Mouse (Mus musculus): ENCODE data around the gene Ptpn14.
A peak's percentile ranks its signal among the peaks of the same experiment; 100 is the strongest.

Gene Ptpn14

GRCm38 (mm10) chr1:189867497-189867896 lies 139.4 kb downstream of the Ptpn14 start:
- DNase-seq (ENCODE audit: low spot score) = no peak

GRCm38 (mm10) chr1:189868036-189868435 lies 140.0 kb downstream of the Ptpn14 start:
- DNase-seq (ENCODE audit: low spot score) = no peak

GRCm38 (mm10) chr1:189869651-189870270 lies 141.7 kb downstream of the Ptpn14 start:
- DNase-seq (ENCODE audit: low spot score) = no peak

- DNase-seq (ENCODE audit: low spot score) = no peak
Observed at GRCm38 (mm10) chr1:189870539-189870938, 142.5 kb downstream of the Ptpn14 start.

- no peak for DNase-seq (ENCODE audit: low spot score)
Observed at GRCm38 (mm10) chr1:189871625-189872024, 143.6 kb downstream of the Ptpn14 start.

GRCm38 (mm10) chr1:189872050-189872449 lies 144.0 kb downstream of the Ptpn14 start:
- DNase-seq (ENCODE audit: low spot score) = no peak

GRCm38 (mm10) chr1:189873591-189873990 lies 145.5 kb downstream of the Ptpn14 start:
- DNase-seq (ENCODE audit: low spot score) = no peak

- no peak for DNase-seq (ENCODE audit: low spot score)
Observed at GRCm38 (mm10) chr1:189875439-189875861, 147.4 kb downstream of the Ptpn14 start.

- DNase-seq (ENCODE audit: low spot score) = no peak
Observed at GRCm38 (mm10) chr1:189876162-189876561, 148.1 kb downstream of the Ptpn14 start.

- no peak for DNase-seq (ENCODE audit: low spot score)
Observed at GRCm38 (mm10) chr1:189879212-189879611, 151.1 kb downstream of the Ptpn14 start.

GRCm38 (mm10) chr1:189879965-189880364 lies 151.9 kb downstream of the Ptpn14 start:
- DNase-seq (ENCODE audit: low spot score) = no peak

GRCm38 (mm10) chr1:189880745-189881144 lies 152.7 kb downstream of the Ptpn14 start:
- no peak for DNase-seq (ENCODE audit: low spot score)

- DNase-seq (ENCODE audit: low spot score) = peak; percentile 79
Observed at GRCm38 (mm10) chr1:189882886-189883285, 154.8 kb downstream of the Ptpn14 start.

- peak; percentile 59 for DNase-seq (ENCODE audit: low spot score)
Observed at GRCm38 (mm10) chr1:189883531-189884170, 155.6 kb downstream of the Ptpn14 start.

GRCm38 (mm10) chr1:189884951-189885350 lies 156.9 kb downstream of the Ptpn14 start:
- DNase-seq (ENCODE audit: low spot score) = no peak

GRCm38 (mm10) chr1:189885975-189886374 lies 157.9 kb downstream of the Ptpn14 start:
- no peak for DNase-seq (ENCODE audit: low spot score)

GRCm38 (mm10) chr1:189887518-189887917 lies 159.4 kb downstream of the Ptpn14 start:
- DNase-seq (ENCODE audit: low spot score) = peak; percentile 83

- no peak for DNase-seq (ENCODE audit: low spot score)
Observed at GRCm38 (mm10) chr1:189888749-189889148, 160.7 kb downstream of the Ptpn14 start.

- no peak for DNase-seq (ENCODE audit: low spot score)
Observed at GRCm38 (mm10) chr1:189894191-189894590, 166.1 kb downstream of the Ptpn14 start.

- no peak for DNase-seq (ENCODE audit: low spot score)
Observed at GRCm38 (mm10) chr1:189897861-189898260, 169.8 kb downstream of the Ptpn14 start.

GRCm38 (mm10) chr1:189898708-189899107 lies 170.6 kb downstream of the Ptpn14 start:
- no peak for DNase-seq (ENCODE audit: low spot score)

- no peak for DNase-seq (ENCODE audit: low spot score)
Observed at GRCm38 (mm10) chr1:189899526-189899925, 171.5 kb downstream of the Ptpn14 start.

GRCm38 (mm10) chr1:189902413-189902812 lies 174.3 kb downstream of the Ptpn14 start:
- no peak for DNase-seq (ENCODE audit: low spot score)

GRCm38 (mm10) chr1:189903169-189903568 lies 175.1 kb downstream of the Ptpn14 start:
- DNase-seq (ENCODE audit: low spot score) = no peak

Measured in embryo, embryonic 10.5 days (tissue).